ENCODE assay signal across 15 mouse cellular contexts in the genomic region with DNA sequence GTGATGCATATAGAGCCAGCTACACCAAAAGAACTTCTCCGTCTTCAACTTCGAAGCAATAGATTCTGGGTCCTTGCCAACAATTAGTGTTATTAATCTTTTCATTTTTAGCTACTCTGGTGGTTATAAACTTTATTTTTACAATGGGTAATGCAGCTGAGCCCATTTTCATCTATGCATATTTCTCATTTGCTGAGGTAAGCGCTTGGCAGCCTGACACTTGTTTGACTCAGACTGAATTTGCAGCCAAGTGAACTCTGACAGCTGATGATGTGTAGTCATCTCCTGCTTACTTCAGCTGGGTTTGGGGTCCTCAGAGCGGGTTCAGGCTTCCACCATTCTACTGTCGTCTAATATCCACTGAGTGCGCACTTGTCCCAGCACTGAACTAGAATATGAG.
"Had no signal": no experiment of that assay in that cellular context is flagged by ENCODE, and none has a peak within 500 bp of the region (broad histone marks: within the 10 kb centered on the region; RNA-seq: fewer than 3 reads in every experiment).

No protein-coding gene starts in this region.

- H3K27ac ChIP-seq: intestine, embryonic 15.5 days; kidney, postnatal 0 days; layer of hippocampus, adult 2 months; limb, embryonic 12.5 days; liver, embryonic 13.5 days; lung, embryonic 15.5 days; neural tube, embryonic 12.5 days had no signal

- H3K36me3 ChIP-seq: intestine, embryonic 15.5 days; limb, embryonic 12.5 days; liver, embryonic 13.5 days; lung, embryonic 15.5 days; neural tube, embryonic 12.5 days had no signal

- H3K9ac ChIP-seq: intestine, embryonic 15.5 days; limb, embryonic 12.5 days; liver, embryonic 13.5 days; liver, postnatal 0 days; lung, embryonic 15.5 days; neural tube, embryonic 12.5 days had no signal

- ATAC-seq: intestine, embryonic 15.5 days; liver, postnatal 0 days had no signal

- DNase-seq: liver; liver, embryonic 13.5 days; liver, postnatal 0 days; lung, postnatal 36 days; midbrain, embryonic 14.5 days; retina, postnatal 1 day; right cerebral cortex, postnatal 4 days; spleen, adult 18-20 months; thymus, postnatal 4 days had no signal

- H3K4me1 ChIP-seq: intestine, embryonic 15.5 days; limb, embryonic 12.5 days; liver, embryonic 13.5 days; lung, embryonic 15.5 days; neural tube, embryonic 12.5 days had no signal

- H3K4me3 ChIP-seq: intestine, embryonic 15.5 days; layer of hippocampus, adult 2 months; limb, embryonic 12.5 days; liver, embryonic 13.5 days; lung, embryonic 15.5 days; neural tube, embryonic 12.5 days had no signal

- H3K9me3 ChIP-seq: intestine, embryonic 15.5 days; limb, embryonic 12.5 days; liver, embryonic 13.5 days; lung, embryonic 15.5 days; neural tube, embryonic 12.5 days had no signal

- H3K4me2 ChIP-seq: intestine, embryonic 15.5 days; limb, embryonic 12.5 days; liver, embryonic 13.5 days; lung, embryonic 15.5 days; neural tube, embryonic 12.5 days had no signal

- H3K27me3 ChIP-seq: intestine, embryonic 15.5 days; limb, embryonic 12.5 days; liver, embryonic 13.5 days; lung, embryonic 15.5 days; neural tube, embryonic 12.5 days had no signal
